Mouse (Mus musculus) regulatory T cell (primary cell): Measurements from ENCODE around the gene Gm8765.
"Not testable (repeated sequence)": the region's sequence is repeated elsewhere in the genome, so short reads cannot be mapped to it uniquely, and the experiment has no call there.

ENCODE experiments used
- in situ Hi-C: fragments of 300-600 bp; cut with MboI, MseI; formaldehyde crosslinking; loops from one replicate; pipeline ENCODE4 v1.15.1; 2025; ENCODE audit warnings: high pct_unique_total_duplicates

Gm8765 gene

GRCm38 (mm10) chr13:50698012-50698411 is at the start of gene Gm8765:
Gm8765 (plus strand) TSS chr13:50698312.
- in situ Hi-C loops: not testable (repeated sequence)

GRCm38 (mm10) chr13:50648771-50649170 is 49.3 kb upstream of the Gm8765 start:
- in situ Hi-C loops: not testable (repeated sequence)

- in situ Hi-C loops: not testable (repeated sequence)
These were observed 52.2 kb downstream of the Gm8765 start for GRCm38 (mm10) chr13:50750282-50750681.

- in situ Hi-C loops: no loop called here
These were observed 53.6 kb downstream of the Gm8765 start for GRCm38 (mm10) chr13:50751732-50752131.

GRCm38 (mm10) chr13:50752961-50753360 is 54.8 kb downstream of the Gm8765 start:
- in situ Hi-C loops: not testable (repeated sequence)
